Mouse (Mus musculus) cerebellum, adult 8-10 months (tissue): ENCODE data around the gene Psg26.
"Not testable (repeated sequence)": the region's sequence is repeated elsewhere in the genome, so short reads cannot be mapped to it uniquely, and the experiment has no call there.

Experiments
- DNase-seq: peaks from one replicate; pipeline ENCODE4 v3.0.0; 2022

The Psg26 gene

GRCm38 (mm10) chr7:18484077-18484476 is at the start of gene Psg26:
Psg26 (minus strand) TSS chr7:18484177.
- no peak for DNase-seq

- no peak for DNase-seq
Observed at GRCm38 (mm10) chr7:18533420-18533819, 49.4 kb upstream of the Psg26 start.

GRCm38 (mm10) chr7:18532169-18532568 is 48.2 kb upstream of the Psg26 start, which contains the start of gene Psg25:
Psg25 (minus strand) TSS chr7:18532269.
- DNase-seq, result no peak

- DNase-seq, result no peak
Observed at GRCm38 (mm10) chr7:18524668-18525067, 40.7 kb upstream of the Psg26 start.

- not testable (repeated sequence) for DNase-seq
Observed at GRCm38 (mm10) chr7:18512848-18513247, 28.9 kb upstream of the Psg26 start.

- DNase-seq, result not testable (repeated sequence)
Observed at GRCm38 (mm10) chr7:18512417-18512816, 28.4 kb upstream of the Psg26 start.

GRCm38 (mm10) chr7:18511479-18511878 is 27.5 kb upstream of the Psg26 start:
- DNase-seq, result no peak

GRCm38 (mm10) chr7:18431941-18432340 is 52.0 kb downstream of the Psg26 start, which contains the start of gene Psg28:
Psg28 (minus strand) TSS chr7:18432041.
- not testable (repeated sequence) for DNase-seq
